Comparison of ENCODE assay signal across 8 mouse cellular contexts in the genomic region with DNA sequence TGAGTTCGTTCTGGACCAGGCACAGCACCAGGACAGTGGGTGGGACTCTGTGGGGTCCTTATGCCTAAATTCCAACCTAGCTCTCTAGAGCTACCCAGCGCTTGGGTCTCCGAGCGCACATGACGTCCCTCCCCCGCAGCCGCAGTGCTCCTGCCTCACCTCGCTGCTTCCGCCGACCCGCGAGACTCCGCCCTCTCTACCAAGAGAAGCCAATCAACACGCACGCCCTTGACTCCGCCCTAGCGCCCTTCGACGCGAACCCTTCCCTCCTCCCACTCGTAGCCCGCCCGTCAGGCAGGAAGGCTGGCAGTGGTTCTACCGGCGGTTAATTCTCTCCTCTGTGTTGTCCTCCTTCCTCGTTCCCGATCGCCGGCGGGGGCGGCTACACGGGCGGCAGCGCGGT. TPM values are rescaled to one million over a fixed set of nuclear protein-coding genes. Genes with fewer than 3 reads are reported as not detected.
A peak's percentile ranks its signal among the peaks of the same experiment; 100 is the strongest.
DNase-seq lines count a peak whose midpoint lies in the region; ATAC-seq lines count a peak whose summit lies in the region.

Mapk1 (plus strand) TSS at position 252 of the 403 bp plus-strand sequence.

- peak within 1 kb of the TSS; percentile 83 for H3K4me3 ChIP-seq in heart, embryonic 10.5 days
- H3K4me3 ChIP-seq in kidney, embryonic 15.5 days (replicated peaks): peak within 1 kb of the TSS; percentile 83

- no peaks in the 10 kb centered on the region for H3K9me3 ChIP-seq in heart, embryonic 10.5 days
- H3K9me3 ChIP-seq in kidney, embryonic 15.5 days (replicated peaks): no peaks in the 10 kb centered on the region

- DNase-seq in B cell, adult 2 months: peak; percentile 96
- peak; percentile 99 for DNase-seq in brain, adult 2 months (ENCODE audit: low read depth, low spot score)
- DNase-seq in heart, embryonic 10.5 days (ENCODE audit: low spot score): peak; percentile 99
- peak; percentile 97 for DNase-seq in liver
- DNase-seq in spleen, postnatal 4 days (ENCODE audit: low spot score in 2 of 2): peak; percentile 96 to 98

- peak within 1 kb of the TSS; percentile 99 for H3K27ac ChIP-seq in heart, embryonic 10.5 days
- H3K27ac ChIP-seq in kidney, embryonic 15.5 days: peak within 1 kb of the TSS; percentile 94

- peak; percentile 100 for ATAC-seq in erythroblast, adult 5-6 weeks (replicated peaks; ENCODE audit: low FRiP score, poor library complexity, severe bottlenecking)
- ATAC-seq in kidney, embryonic 15.5 days (replicated peaks; ENCODE audit: low FRiP score): peak; percentile 98
- ATAC-seq in monocyte, adult 5-6 weeks (replicated peaks; ENCODE audit: insufficient number of reproducible peaks, low FRiP score, low TSS enrichment, poor library complexity, severe bottlenecking): peak; percentile 100

- under 1% methylated on average over 35 of the region's 35 CpGs for WGBS in heart, embryonic 10.5 days
- 0% methylated on average over 35 of the region's 35 CpGs for WGBS in kidney, embryonic 15.5 days

- peak within 1 kb of the TSS; percentile 91 for H3K9ac ChIP-seq in kidney, embryonic 15.5 days

- H3K36me3 ChIP-seq in heart, embryonic 10.5 days: peaks cover 13% of the 10 kb centered on the region
- H3K36me3 ChIP-seq in kidney, embryonic 15.5 days: peaks cover 13% of the 10 kb centered on the region

- H3K4me1 ChIP-seq in heart, embryonic 10.5 days: peaks cover 19% of the 10 kb centered on the region
- peaks cover 21% of the 10 kb centered on the region for H3K4me1 ChIP-seq in kidney, embryonic 15.5 days

- H3K27me3 ChIP-seq in heart, embryonic 10.5 days (ENCODE audit: insufficient read depth, poor library complexity, severe bottlenecking): no peaks in the 10 kb centered on the region
- no peaks in the 10 kb centered on the region for H3K27me3 ChIP-seq in kidney, embryonic 15.5 days

- H3K4me2 ChIP-seq in kidney, embryonic 15.5 days: peak within 1 kb of the TSS; percentile 78

RNA-seq across cellular contexts. Expression of gene Mapk1, which starts in this region (rescaled TPM):
- total RNA-seq in erythroblast, adult 5-6 weeks (2015; ENCODE audit: low replicate concordance): 45.2 and 47.6 TPM in 2 replicates
- total RNA-seq in erythroblast, adult 5-6 weeks (2017; ENCODE audit: low replicate concordance): 52.4 and 53.0 TPM in 2 replicates
- 127 and 153 TPM in 2 replicates for polyA plus RNA-seq in heart, embryonic 10.5 days (2016; fragmentation: Nextera tagmentation; extraction: Ambion mirVana)
- polyA plus RNA-seq in kidney, embryonic 15.5 days (2015; fragmentation: Nextera tagmentation; extraction: Ambion mirVana): 164 and 172 TPM in 2 replicates
- 110 to 148 TPM (median 121 TPM) in 3 replicates for total RNA-seq in monocyte, adult 5-6 weeks (2017)

Comparison
In these comparisons a context has a peak if more than half of its experiments do, and no peak if none do; other contexts are left out.
1. Peak in every context shown above with its lines: DNase-seq, ATAC-seq, H3K4me3 ChIP-seq and H3K27ac ChIP-seq.